Comparison of ENCODE assay signal across 7 mouse cellular contexts in genomic region chr17:56123681-56124340, GRCm38 (mm10). TPM values are rescaled to one million over a fixed set of nuclear protein-coding genes. Genes with fewer than 3 reads are reported as not detected.
DNase-seq lines count a peak whose midpoint lies in the region; ATAC-seq lines count a peak whose summit lies in the region.

No protein-coding gene starts in this region.

- peaks cover 71% of the 10 kb centered on the region for H3K27me3 ChIP-seq in midbrain, embryonic 10.5 days (ENCODE audit: low read depth, poor library complexity, severe bottlenecking)
- peaks cover 41% of the 10 kb centered on the region for H3K27me3 ChIP-seq in midbrain, embryonic 16.5 days (ENCODE audit: control insufficient read depth, insufficient read depth, low read depth, low read length)
- H3K27me3 ChIP-seq in heart, embryonic 15.5 days, result peaks cover 66% of the 10 kb centered on the region
- H3K27me3 ChIP-seq in liver, embryonic 13.5 days, result peaks cover 60% of the 10 kb centered on the region

- peak overlapping the region; percentile 53 for H3K4me3 ChIP-seq in midbrain, embryonic 10.5 days
- H3K4me3 ChIP-seq in midbrain, embryonic 16.5 days (ENCODE audit: low read depth, low read length), result no peak overlapping the region
- H3K4me3 ChIP-seq in heart, embryonic 15.5 days, result peak overlapping the region; percentile 50
- H3K4me3 ChIP-seq in liver, embryonic 13.5 days (replicated peaks), result peak overlapping the region; percentile 37; the same call in 1 of the 2 replicates

- peak overlapping the region; percentile 66 for H3K27ac ChIP-seq in midbrain, embryonic 10.5 days (replicated peaks)
- H3K27ac ChIP-seq in midbrain, embryonic 16.5 days (ENCODE audit: low read length), result no peak overlapping the region
- H3K27ac ChIP-seq in heart, embryonic 15.5 days, result no peak overlapping the region
- no peak overlapping the region for H3K27ac ChIP-seq in liver, embryonic 13.5 days

- no peak for ATAC-seq in midbrain, embryonic 16.5 days
- ATAC-seq in heart, embryonic 15.5 days (replicated peaks; ENCODE audit: insufficient number of reproducible peaks, insufficient read depth, low FRiP score, low read depth), result no peak
- no peak for ATAC-seq in liver, embryonic 13.5 days (ENCODE audit: low read depth)

- peaks cover 24% of the 10 kb centered on the region for H3K4me1 ChIP-seq in midbrain, embryonic 10.5 days
- 0 out of 2 replicates have a peak, but pooled peaks cover 4% of the 10 kb centered on the region for H3K4me1 ChIP-seq in midbrain, embryonic 16.5 days (ENCODE audit: control insufficient read depth, insufficient read depth, low read length)
- peaks cover 25% of the 10 kb centered on the region for H3K4me1 ChIP-seq in heart, embryonic 15.5 days (replicated peaks)
- H3K4me1 ChIP-seq in liver, embryonic 13.5 days (replicated peaks), result peaks cover 11% of the 10 kb centered on the region

- peaks cover 22% of the 10 kb centered on the region for H3K9me3 ChIP-seq in midbrain, embryonic 10.5 days (replicated peaks)
- peaks cover 10% of the 10 kb centered on the region; the same call in 1 of the 2 replicates for H3K9me3 ChIP-seq in midbrain, embryonic 16.5 days (replicated peaks; ENCODE audit: control insufficient read depth, low read length, poor library complexity, severe bottlenecking)
- H3K9me3 ChIP-seq in heart, embryonic 15.5 days (replicated peaks), result peaks cover 7% of the 10 kb centered on the region; the same call in 1 of the 2 replicates
- peaks cover 6% of the 10 kb centered on the region; the same call in 1 of the 2 replicates for H3K9me3 ChIP-seq in liver, embryonic 13.5 days (replicated peaks)

- 48% methylated on average over 54 of the region's 59 CpGs for WGBS in midbrain, embryonic 10.5 days
- WGBS in midbrain, embryonic 16.5 days, result 53% methylated on average over 57 of the region's 59 CpGs
- 37% methylated on average over 59 of the region's 59 CpGs for WGBS in heart, embryonic 15.5 days
- 56% methylated on average over 59 of the region's 59 CpGs for WGBS in liver, embryonic 13.5 days (ENCODE audit: insufficient replicate concordance)

- no peak overlapping the region for H3K9ac ChIP-seq in midbrain, embryonic 16.5 days (ENCODE audit: low read depth, low read length)
- peak overlapping the region; percentile 57 for H3K9ac ChIP-seq in heart, embryonic 15.5 days
- no peak overlapping the region for H3K9ac ChIP-seq in liver, embryonic 13.5 days

- H3K36me3 ChIP-seq in midbrain, embryonic 10.5 days, result 0 out of 2 replicates have a peak, but pooled peaks cover 7% of the 10 kb centered on the region
- peaks cover 48% of the 10 kb centered on the region for H3K36me3 ChIP-seq in midbrain, embryonic 16.5 days (ENCODE audit: control insufficient read depth, insufficient read depth, low read length)
- H3K36me3 ChIP-seq in heart, embryonic 15.5 days, result no peaks in the 10 kb centered on the region
- H3K36me3 ChIP-seq in liver, embryonic 13.5 days, result peaks cover 3% of the 10 kb centered on the region; the same call in 1 of the 2 replicates

- no peak for DNase-seq in midbrain, embryonic 10.5 days (ENCODE audit: low spot score)
- no peak for DNase-seq in liver, embryonic 13.5 days
- DNase-seq in embryo, embryonic 9.5 days (ENCODE audit: extremely low spot score), result no peak
- DNase-seq in right cerebral cortex, postnatal 14 days, result no peak
- no peak for DNase-seq in thymus, postnatal 10 days (ENCODE audit: low spot score in 2 of 2)

- H3K4me2 ChIP-seq in midbrain, embryonic 16.5 days (ENCODE audit: low read length), result no peak overlapping the region
- H3K4me2 ChIP-seq in heart, embryonic 15.5 days, result peak overlapping the region; percentile 89
- peak overlapping the region; percentile 61 for H3K4me2 ChIP-seq in liver, embryonic 13.5 days

RNA-seq across cellular contexts. Expression of gene Lrg1, which starts 2.0 kb away (rescaled TPM):
- not detected in 2 replicates for polyA plus RNA-seq in midbrain, embryonic 10.5 days (2016; fragmentation: Nextera tagmentation; extraction: Ambion mirVana)
- 0.25 and 0.30 TPM in 2 replicates for polyA plus RNA-seq in midbrain, embryonic 16.5 days (2015; fragmentation: Nextera tagmentation; extraction: Ambion mirVana)
- polyA plus RNA-seq in heart, embryonic 15.5 days (2015; fragmentation: Nextera tagmentation; extraction: Ambion mirVana), result 1.0 and 1.3 TPM in 2 replicates
- 0.36 and 0.43 TPM in 2 replicates for polyA plus RNA-seq in liver, embryonic 13.5 days (2015; fragmentation: Nextera tagmentation; extraction: Ambion mirVana)

RNA-seq across cellular contexts. Expression of gene Plin5, which starts 6.4 kb away (rescaled TPM):
- 0.11 and 0.21 TPM in 2 replicates for polyA plus RNA-seq in midbrain, embryonic 10.5 days (2016; fragmentation: Nextera tagmentation; extraction: Ambion mirVana)
- 1.2 and 2.8 TPM in 2 replicates for polyA plus RNA-seq in midbrain, embryonic 16.5 days (2015; fragmentation: Nextera tagmentation; extraction: Ambion mirVana)
- polyA plus RNA-seq in heart, embryonic 15.5 days (2015; fragmentation: Nextera tagmentation; extraction: Ambion mirVana), result 1.0 and 1.1 TPM in 2 replicates
- polyA plus RNA-seq in liver, embryonic 13.5 days (2015; fragmentation: Nextera tagmentation; extraction: Ambion mirVana), result 0.23 and 0.32 TPM in 2 replicates

RNA-seq across cellular contexts. Expression of gene Plin4, which starts 14.2 kb away (rescaled TPM):
- polyA plus RNA-seq in midbrain, embryonic 10.5 days (2016; fragmentation: Nextera tagmentation; extraction: Ambion mirVana), result 0.04 and 0.11 TPM in 2 replicates
- 0.05 and 0.15 TPM in 2 replicates for polyA plus RNA-seq in midbrain, embryonic 16.5 days (2015; fragmentation: Nextera tagmentation; extraction: Ambion mirVana)
- 0.41 and 0.57 TPM in 2 replicates for polyA plus RNA-seq in heart, embryonic 15.5 days (2015; fragmentation: Nextera tagmentation; extraction: Ambion mirVana)
- not detected in 2 replicates for polyA plus RNA-seq in liver, embryonic 13.5 days (2015; fragmentation: Nextera tagmentation; extraction: Ambion mirVana)

RNA-seq across cellular contexts. Expression of gene Sema6b, which starts 16.3 kb away (rescaled TPM):
- 1.2 and 1.8 TPM in 2 replicates for polyA plus RNA-seq in midbrain, embryonic 10.5 days (2016; fragmentation: Nextera tagmentation; extraction: Ambion mirVana)
- polyA plus RNA-seq in midbrain, embryonic 16.5 days (2015; fragmentation: Nextera tagmentation; extraction: Ambion mirVana), result 13.2 and 14.4 TPM in 2 replicates
- polyA plus RNA-seq in heart, embryonic 15.5 days (2015; fragmentation: Nextera tagmentation; extraction: Ambion mirVana), result 0.92 and 1.3 TPM in 2 replicates
- 0.51 and 0.55 TPM in 2 replicates for polyA plus RNA-seq in liver, embryonic 13.5 days (2015; fragmentation: Nextera tagmentation; extraction: Ambion mirVana)

RNA-seq across cellular contexts. Expression of gene Tnfaip8l1, which starts 38.5 kb away (rescaled TPM):
- 7.2 and 8.4 TPM in 2 replicates for polyA plus RNA-seq in midbrain, embryonic 10.5 days (2016; fragmentation: Nextera tagmentation; extraction: Ambion mirVana)
- 10.5 and 10.8 TPM in 2 replicates for polyA plus RNA-seq in midbrain, embryonic 16.5 days (2015; fragmentation: Nextera tagmentation; extraction: Ambion mirVana)
- 6.7 and 9.2 TPM in 2 replicates for polyA plus RNA-seq in heart, embryonic 15.5 days (2015; fragmentation: Nextera tagmentation; extraction: Ambion mirVana)
- polyA plus RNA-seq in liver, embryonic 13.5 days (2015; fragmentation: Nextera tagmentation; extraction: Ambion mirVana), result 2.7 and 2.9 TPM in 2 replicates
